Mouse (Mus musculus) ovary, adult 2 months (tissue): Measurements from ENCODE around the gene Wfdc11. TPM values are rescaled to one million over a fixed set of nuclear protein-coding genes. Genes with fewer than 3 reads are reported as not detected.

Experiments used
- polyA plus RNA-seq: library from polyadenylated mRNA; depleted of rRNA; stranded (reverse); fragments of >200 nt; gene quantifications from 2 replicates; pipeline ENCODE4 v1.2.3, GENCODE M21; 2012; rRNA removed

Gene Wfdc11
- polyA plus RNA-seq, result not detected in 2 replicates

DNA sequence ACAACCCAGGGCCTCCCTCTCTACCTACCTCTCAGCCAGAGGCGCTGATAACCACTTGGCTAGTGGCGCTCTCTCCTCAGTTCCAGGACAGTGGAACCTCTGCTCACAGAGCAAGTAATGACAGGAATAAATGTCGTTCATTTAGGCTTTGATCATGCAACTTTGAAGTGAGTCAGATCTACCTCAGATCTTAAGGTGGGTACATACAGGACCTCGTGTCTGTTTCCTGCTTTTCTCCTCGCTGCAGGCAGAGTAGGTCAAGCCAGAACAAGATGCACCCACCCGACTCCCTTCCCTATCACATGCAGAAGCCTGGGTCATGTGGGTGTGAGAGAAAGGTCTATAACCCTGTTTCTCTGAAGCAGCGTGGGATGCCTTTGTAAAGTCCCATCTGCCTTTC is at the start of gene Wfdc11:
Gene Wfdc11, minus strand, starts transcription at position 101 of the 400 bp plus-strand sequence.

DNA sequence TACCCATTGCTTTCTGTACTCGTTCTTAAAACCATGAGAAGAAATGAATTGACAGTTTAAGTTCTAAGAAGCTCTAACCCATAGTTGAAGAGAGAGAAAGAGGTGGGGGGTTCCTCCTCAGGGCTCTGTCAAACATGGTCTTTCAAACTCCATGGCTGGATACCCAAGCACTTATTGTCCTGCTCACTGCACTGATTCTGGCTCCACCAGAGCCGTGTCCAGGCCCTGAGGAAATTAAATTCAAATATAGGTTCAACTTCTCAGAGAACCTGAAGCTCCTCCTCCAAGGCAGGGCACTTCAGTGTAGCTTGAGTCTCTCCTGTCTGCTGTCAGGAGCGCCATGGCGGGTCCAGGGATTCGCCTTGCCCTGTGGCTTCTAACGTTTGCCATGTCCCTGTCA is 41.1 kb upstream of the Wfdc11 start, which contains the start of gene Spint5:
Gene Spint5, plus strand, starts transcription at position 301 of the 400 bp plus-strand sequence.

DNA sequence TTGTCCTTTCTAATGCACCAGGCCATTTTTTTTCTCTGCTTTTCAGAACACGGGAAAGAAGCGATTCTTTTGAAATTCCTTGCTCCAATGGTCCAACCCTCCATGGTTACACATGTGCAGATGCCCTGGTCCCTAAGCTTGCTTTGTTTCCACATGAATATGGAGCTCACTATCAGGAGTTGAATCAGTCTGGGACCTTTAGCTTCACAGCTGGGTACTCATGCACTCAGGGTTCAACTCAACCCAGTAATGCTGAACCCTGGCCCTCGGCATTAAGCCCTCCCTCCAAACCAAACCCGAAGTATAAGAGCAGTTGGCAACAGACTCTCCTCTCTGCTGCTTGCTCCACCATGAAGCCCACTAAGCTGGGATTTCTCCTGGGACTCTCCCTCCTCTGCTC is 24.3 kb upstream of the Wfdc11 start, which contains the start of gene Spint4:
Gene Spint4, plus strand, starts transcription at position 301 of the 400 bp plus-strand sequence.

DNA sequence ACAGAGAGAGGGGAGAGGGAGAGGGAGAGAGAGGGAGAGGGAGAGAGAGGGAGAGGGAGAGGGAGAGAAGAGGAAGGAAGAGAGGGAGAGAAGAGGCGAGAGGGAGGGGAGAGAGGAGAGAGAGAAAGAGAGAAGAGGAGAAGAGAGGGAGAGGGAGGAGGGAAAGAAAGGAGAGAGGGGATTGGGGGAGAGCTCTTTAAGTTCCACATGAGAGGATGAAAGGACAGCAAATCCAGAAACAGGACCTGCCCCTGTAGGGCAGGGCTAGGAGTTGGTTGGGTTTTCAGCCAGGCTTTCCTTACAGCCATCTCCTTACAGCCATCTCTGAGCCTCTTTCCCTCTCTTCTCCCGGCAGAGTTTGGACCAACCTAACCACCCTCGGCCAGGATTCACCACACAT is 10.9 kb upstream of the Wfdc11 start, which contains the start of gene Wfdc13:
Gene Wfdc13, plus strand, starts transcription at position 301 of the 400 bp plus-strand sequence.

DNA sequence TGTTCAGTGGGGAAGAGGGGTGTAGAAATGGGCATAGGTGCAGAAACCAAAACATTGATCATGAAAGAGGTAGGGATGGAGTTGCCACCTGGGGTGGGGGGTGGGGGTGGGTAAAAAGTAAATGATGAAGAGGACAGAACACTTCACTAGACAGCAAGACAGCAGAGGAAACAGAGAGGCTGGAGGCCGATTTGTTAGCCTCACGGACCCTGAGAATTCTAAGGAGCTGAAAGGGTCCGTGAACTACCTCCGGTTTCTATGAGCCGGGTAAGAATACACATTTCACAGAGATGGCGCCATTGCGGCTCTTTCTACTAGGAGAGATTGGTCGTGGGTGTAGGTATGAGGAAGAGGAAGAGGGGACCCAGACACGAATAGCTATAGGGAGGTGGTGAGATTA is 17.4 kb downstream of the Wfdc11 start, which contains the start of gene Wfdc9:
Gene Wfdc9, minus strand, starts transcription at position 101 of the 400 bp plus-strand sequence.

DNA sequence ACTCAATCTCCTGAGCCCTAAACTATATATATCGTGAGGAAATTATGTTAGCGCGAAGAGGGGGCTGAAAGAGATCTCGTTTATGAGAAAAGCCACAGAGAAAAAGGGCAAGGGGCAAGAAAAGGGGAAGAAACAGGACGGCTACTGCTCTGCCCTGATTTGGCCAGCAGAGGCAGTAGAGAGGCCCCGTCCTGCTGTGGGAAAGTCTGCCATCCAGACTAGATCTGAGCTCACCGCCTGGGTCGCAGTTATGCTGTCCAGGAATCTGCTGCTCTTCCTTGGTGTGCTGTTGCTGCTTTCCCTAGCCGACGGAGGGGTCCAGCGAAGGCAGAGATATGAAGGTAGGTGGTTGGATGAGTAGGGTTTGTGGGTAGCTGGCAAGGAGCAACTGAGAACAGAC is 18.0 kb downstream of the Wfdc11 start, which contains the start of gene Wfdc10:
Gene Wfdc10, plus strand, starts transcription at position 189 of the 400 bp plus-strand sequence.

DNA sequence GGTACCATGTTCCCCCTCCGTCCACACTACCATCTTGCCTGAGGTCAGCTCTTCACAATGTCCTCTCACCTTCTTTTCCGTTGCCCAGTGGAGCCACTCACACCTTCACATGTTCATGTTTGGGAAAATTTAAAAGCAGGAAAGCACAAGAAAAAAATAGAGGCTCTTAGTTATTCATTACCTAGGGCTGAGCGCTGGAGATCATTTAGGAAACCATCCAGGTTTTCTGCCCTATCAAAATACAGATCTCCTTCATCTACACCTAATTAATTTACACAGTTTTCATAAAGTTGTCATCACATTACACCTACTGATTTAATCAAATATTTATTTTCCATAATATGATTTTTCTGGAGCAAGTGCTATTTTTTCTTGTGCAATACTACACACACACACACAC is 35.2 kb downstream of the Wfdc11 start, which contains the start of gene Wfdc16:
Gene Wfdc16, minus strand, starts transcription at position 101 of the 400 bp plus-strand sequence.

DNA sequence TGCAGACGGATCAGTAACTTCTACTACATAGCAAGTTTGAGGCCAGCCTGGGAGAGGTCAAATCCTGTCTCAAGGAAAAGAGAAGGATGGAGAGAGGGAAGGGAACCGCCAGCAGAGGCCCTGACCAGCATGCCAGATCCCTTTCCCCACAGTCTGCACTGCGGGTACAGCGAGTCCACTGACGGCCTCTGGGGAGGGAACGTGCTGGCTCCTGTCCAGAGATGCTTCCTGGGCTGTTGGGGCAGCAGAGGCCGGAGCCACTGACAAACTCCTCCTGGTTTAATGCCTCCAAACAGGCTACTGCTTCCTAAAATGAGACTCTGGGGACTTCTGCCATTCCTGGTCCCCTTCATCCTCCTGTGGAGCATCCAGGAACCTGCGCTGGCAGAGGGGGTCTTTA is 60.4 kb downstream of the Wfdc11 start, which contains the start of the genes Wfdc6b and Wfdc8:
Gene Wfdc6b, plus strand, starts transcription at position 52 of the 400 bp plus-strand sequence.
Gene Wfdc8, minus strand, starts transcription at position 156 of the 400 bp plus-strand sequence.

Other genes with a start within 250 kb of the Wfdc11 start
- gene Sdc4, start 230.2 kb downstream of the Wfdc11 start, polyA plus RNA-seq, result 58.9 and 68.8 TPM in 2 replicates
- gene Sys1, start 217.1 kb downstream of the Wfdc11 start, polyA plus RNA-seq, result 190 and 302 TPM in 2 replicates
- gene Gm20458, start 213.1 kb downstream of the Wfdc11 start, polyA plus RNA-seq, result 92.2 and 115 TPM in 2 replicates
- not detected in 2 replicates for gene Trp53tg5, start 200.4 kb downstream of the Wfdc11 start, polyA plus RNA-seq
- gene Dbndd2, start 188.0 kb downstream of the Wfdc11 start, polyA plus RNA-seq, result 82.7 and 94.8 TPM in 2 replicates
- 211 and 273 TPM in 2 replicates for gene Pigt, start 176.6 kb downstream of the Wfdc11 start, polyA plus RNA-seq
- gene Wfdc2, start 111.7 kb downstream of the Wfdc11 start, polyA plus RNA-seq, result 222 and 266 TPM in 2 replicates
- gene Spint3, start 100.6 kb downstream of the Wfdc11 start, polyA plus RNA-seq, result not detected in 2 replicates
- 1.2 TPM in 2 replicates for gene Wfdc6a, start 88.6 kb downstream of the Wfdc11 start, polyA plus RNA-seq
- gene Eppin, start 80.5 kb downstream of the Wfdc11 start, polyA plus RNA-seq, result 1.6 and 1.7 TPM in 2 replicates
- 0.36 and 0.62 TPM in 2 replicates for gene Wfdc6b, start 60.6 kb downstream of the Wfdc11 start, polyA plus RNA-seq
- 1.0 and 1.4 TPM in 2 replicates for gene Wfdc8, start 60.5 kb downstream of the Wfdc11 start, polyA plus RNA-seq
- gene Wfdc16, start 35.3 kb downstream of the Wfdc11 start, polyA plus RNA-seq, result 0.33 TPM in 1 of 2 replicates, not detected in the other
- gene Wfdc10, start 18.0 kb downstream of the Wfdc11 start, polyA plus RNA-seq, result 44.5 and 78.3 TPM in 2 replicates
- not detected in 2 replicates for gene Wfdc9, start 17.5 kb downstream of the Wfdc11 start, polyA plus RNA-seq
- gene Wfdc13, start 11.0 kb upstream of the Wfdc11 start, polyA plus RNA-seq, result 0.49 and 0.74 TPM in 2 replicates
- not detected in 2 replicates for gene Spint4, start 24.4 kb upstream of the Wfdc11 start, polyA plus RNA-seq
- gene Spint5, start 41.2 kb upstream of the Wfdc11 start, polyA plus RNA-seq, result not detected in 2 replicates
- 1.3 and 2.9 TPM in 2 replicates for gene Wfdc3, start 71.8 kb upstream of the Wfdc11 start, polyA plus RNA-seq
- gene Dnttip1, start 71.9 kb upstream of the Wfdc11 start, polyA plus RNA-seq, result 70.1 and 74.7 TPM in 2 replicates
- gene Ube2c, start 95.8 kb upstream of the Wfdc11 start, polyA plus RNA-seq, result 63.8 and 111 TPM in 2 replicates
- 0.77 TPM in 1 of 2 replicates, not detected in the other for gene Tnnc2, start 105.9 kb upstream of the Wfdc11 start, polyA plus RNA-seq
- gene Snx21, start 111.7 kb upstream of the Wfdc11 start, polyA plus RNA-seq, result 62.2 and 74.1 TPM in 2 replicates
- gene Acot8, start 130.8 kb upstream of the Wfdc11 start, polyA plus RNA-seq, result 55.4 and 62.0 TPM in 2 replicates
- gene Zswim3, start 131.0 kb upstream of the Wfdc11 start, polyA plus RNA-seq, result 4.4 and 4.9 TPM in 2 replicates
- gene Zswim1, start 148.6 kb upstream of the Wfdc11 start, polyA plus RNA-seq, result 16.5 and 18.3 TPM in 2 replicates
- 0.44 and 0.46 TPM in 2 replicates for gene Spata25, start 154.4 kb upstream of the Wfdc11 start, polyA plus RNA-seq
- gene Ctsa, start 158.8 kb upstream of the Wfdc11 start, polyA plus RNA-seq, result 262 and 403 TPM in 2 replicates
- gene Neurl2, start 159.4 kb upstream of the Wfdc11 start, polyA plus RNA-seq, result 15.8 and 20.4 TPM in 2 replicates
- 173 and 213 TPM in 2 replicates for gene Pltp, start 183.6 kb upstream of the Wfdc11 start, polyA plus RNA-seq
- 46.6 and 47.4 TPM in 2 replicates for gene Pcif1, start 205.2 kb upstream of the Wfdc11 start, polyA plus RNA-seq
- gene Zfp335, start 237.7 kb upstream of the Wfdc11 start, polyA plus RNA-seq, result 43.6 and 45.0 TPM in 2 replicates